Mouse (Mus musculus): Measurements from ENCODE around the gene Cep128.

GRCm38 (mm10) chr12:91427129-91427528 is 42.9 kb upstream of the Cep128 start:
- no peak for TF ChIP-seq CTCF (IDR thresholded peaks at IDR 0.05; ENCODE audit: control insufficient read depth, insufficient read depth, insufficient read length)
- TF ChIP-seq MYOD1 (IDR thresholded peaks at IDR 0.05; ENCODE audit: control insufficient read depth, insufficient read length, low read depth): no peak
- no peak for TF ChIP-seq USF1 (IDR thresholded peaks at IDR 0.05; ENCODE audit: low read depth)
